Mouse (Mus musculus): ENCODE measurements around the gene Celf1.

Celf1 gene

DNA sequence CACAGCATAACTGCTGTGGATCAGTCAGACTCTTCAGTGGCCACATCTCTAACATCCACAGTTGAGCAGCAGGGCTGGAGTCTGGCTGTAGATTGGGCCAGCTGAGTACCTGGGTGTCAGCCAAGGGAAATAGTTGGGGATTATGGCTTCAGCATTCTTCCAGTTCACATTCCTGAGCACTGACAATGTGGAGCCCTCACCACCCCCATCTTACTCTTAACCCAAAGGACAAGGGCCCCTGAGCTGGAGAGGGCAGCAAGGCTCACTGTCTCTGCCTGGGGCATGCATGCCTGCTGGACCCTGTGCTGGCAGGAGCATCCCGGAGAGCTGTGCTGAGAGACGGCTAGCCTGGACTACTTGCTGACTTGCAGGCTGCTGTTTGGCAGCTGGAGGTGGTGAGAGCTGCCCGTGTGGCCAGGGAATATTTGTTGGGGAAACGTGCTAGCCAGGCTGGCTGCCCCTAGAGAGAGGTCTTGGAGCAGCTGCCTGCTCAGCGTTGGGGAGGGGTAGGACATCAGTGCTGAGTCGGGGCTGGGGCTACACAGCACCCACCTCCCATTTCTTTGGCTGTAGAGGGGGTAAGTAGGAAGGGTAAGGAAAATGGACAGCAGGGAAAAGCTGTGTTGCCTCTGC is 121.8 kb downstream of the Celf1 start:
- DNase-seq (ENCODE audit: extremely low spot score, low spot score), result no peak

DNA sequence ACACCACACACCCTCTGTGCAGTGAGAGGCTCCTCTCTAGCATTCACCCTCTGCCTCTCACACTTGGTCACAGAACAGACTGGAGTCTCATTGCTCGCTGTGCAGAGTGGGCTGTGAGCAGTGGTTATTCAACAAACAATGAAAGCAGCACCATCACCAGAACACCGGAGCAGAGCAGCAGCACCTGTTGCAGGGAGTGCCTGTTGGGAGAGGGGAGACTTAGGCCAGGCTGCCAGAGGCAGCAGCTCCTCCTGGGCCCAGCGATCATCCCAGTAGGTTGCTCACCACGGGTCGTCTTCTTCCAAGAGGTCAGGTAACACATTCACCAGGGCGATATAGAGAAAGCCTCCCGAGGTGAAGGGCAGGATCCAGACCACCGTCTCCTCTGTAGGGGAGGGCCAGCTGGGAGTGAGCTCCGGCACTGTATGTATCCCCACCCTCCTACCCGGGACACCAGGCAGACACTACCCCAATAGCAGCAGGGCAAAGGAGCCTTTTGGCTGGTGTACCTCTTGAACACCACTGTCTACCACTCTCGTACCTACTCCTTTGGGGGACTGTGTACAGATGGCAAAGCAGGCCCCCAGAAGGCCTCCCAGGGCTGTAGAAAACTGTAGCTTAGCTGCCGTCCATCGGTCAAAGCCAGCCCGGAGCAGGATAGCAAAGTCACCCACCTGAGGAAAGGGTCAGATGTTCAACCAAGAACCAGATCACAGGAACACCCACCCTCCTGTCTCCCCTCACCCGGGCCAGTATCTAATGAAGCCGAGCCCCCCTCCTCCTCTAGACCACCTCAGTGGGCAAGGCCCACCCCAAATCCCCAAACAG is 122.8 kb downstream of the Celf1 start:
- DNase-seq (ENCODE audit: extremely low spot score, low spot score), result no peak

- DNase-seq (ENCODE audit: extremely low spot score, low spot score), result no peak
These were observed 124.0 kb downstream of the Celf1 start for GRCm38 (mm10) chr2:91064211-91064610.

GRCm38 (mm10) chr2:91065544-91065943 is 125.4 kb downstream of the Celf1 start:
- DNase-seq (ENCODE audit: extremely low spot score, low spot score), result no peak

DNA sequence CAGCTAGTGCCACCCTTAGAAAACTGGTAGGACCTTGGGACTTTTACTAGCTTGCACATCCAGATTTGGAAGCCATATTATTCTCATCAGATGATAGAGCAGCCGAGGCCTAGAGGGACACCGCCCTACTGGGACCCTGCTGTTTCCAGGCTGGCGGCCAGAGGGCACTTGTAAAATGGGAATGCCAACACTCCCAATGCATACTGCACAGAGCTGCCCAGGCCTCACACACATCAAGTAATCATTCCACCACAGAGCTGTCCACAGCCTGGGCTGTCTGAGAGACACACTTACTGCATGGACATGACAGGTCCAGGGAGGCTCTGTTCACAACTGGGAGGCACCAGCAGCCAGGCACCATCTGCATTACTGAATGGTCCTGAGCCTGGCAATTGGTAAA is 126.3 kb downstream of the Celf1 start:
- DNase-seq (ENCODE audit: extremely low spot score, low spot score), result no peak

- no peak for DNase-seq (ENCODE audit: extremely low spot score, low spot score)
These were observed 128.1 kb downstream of the Celf1 start for GRCm38 (mm10) chr2:91068162-91068871.

DNA sequence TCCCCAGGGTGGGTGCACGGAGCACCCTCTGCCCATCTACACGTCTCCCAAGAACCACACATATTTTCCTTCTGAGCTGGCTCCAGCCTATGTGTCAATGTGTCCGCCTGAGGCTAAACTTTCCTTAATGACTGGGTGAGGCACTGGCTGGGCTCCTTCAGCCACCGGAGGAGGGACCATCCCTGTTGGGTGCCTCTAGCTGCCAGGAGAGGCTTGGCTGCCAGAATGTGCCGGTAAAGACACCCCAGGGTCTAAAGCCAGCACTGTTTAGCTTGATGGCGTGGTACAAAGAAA is 128.6 kb downstream of the Celf1 start:
- DNase-seq (ENCODE audit: extremely low spot score, low spot score), result no peak

All from neural tube, embryonic 10.5 days (tissue).